Mouse (Mus musculus) embryonic stem cell, embryonic (primary cell): Measurements from ENCODE around the gene Gm14308.
"Not testable (repeated sequence)": the region's sequence is repeated elsewhere in the genome, so short reads cannot be mapped to it uniquely, and the experiment has no call there.

Source experiments
- CTCF ChIA-PET, 4 experiments: fragments of 300-600 bp in 2 of 4; fragments of 350-600 bp in 2 of 4; sonication (Branson Sonifier 250); formaldehyde crosslinking; loops; one replicate each; lab custom pipeline; 2022; ENCODE audit warnings: inconsistent platforms in 2 of 4; lab: Charles Lee
- POLR2A ChIA-PET, 4 experiments: fragments of 300-600 bp in 2 of 4; fragments of 350-600 bp in 2 of 4; sonication (Branson Sonifier 250); formaldehyde crosslinking; loops; one replicate each; lab custom pipeline; 2022; ENCODE audit warnings: antibody characterized with exemption in 4 of 4, inconsistent platforms in 1 of 4; lab: Charles Lee

Gene Gm14308

DNA sequence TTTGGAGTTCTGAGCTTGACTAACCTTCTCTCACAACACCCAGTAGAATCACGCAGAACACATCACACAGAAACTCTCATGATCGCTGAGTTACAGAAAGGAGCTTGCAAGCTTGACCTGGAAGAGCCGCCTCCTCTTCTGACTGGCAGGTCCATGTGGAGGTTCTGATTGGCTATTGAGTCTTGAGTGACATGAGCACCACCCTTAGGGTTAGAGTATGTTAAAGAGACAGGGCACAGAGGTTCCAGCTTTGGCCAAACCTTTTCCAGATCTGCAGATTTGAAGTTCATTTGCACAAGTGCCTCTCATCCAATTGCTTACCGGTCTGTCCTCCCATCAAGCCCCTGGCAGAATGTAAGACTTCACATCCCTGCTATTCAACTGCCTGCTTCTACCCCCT, at the start of gene Gm14308:
TSS of gene Gm14308 (minus strand) at position 101 of the 400 bp plus-strand sequence.
- POLR2A ChIA-PET, CTCF ChIA-PET: not testable (repeated sequence)

DNA sequence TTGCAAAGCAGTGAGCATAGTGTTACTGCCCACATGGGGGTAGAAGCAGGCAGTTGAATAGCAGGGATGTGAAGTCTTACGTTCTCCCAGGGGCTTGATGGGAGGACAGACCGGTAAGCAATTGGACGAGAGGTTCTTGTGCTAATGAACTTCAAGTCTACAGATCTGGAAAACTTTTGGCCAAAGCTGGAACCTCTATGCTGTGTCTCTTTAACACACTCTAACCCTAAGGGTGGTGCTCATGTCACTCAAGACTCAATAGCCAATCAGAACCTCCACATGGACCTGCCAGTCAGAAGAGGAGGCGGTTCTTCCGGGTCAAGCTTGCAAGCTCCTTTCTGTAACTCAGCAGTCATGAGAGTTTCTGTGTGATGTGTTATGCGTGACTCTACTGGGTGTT, 34.1 kb upstream of the Gm14308 start, which contains the start of gene Zfp973:
TSS of gene Zfp973 (plus strand) at position 301 of the 400 bp plus-strand sequence.
- POLR2A ChIA-PET, CTCF ChIA-PET: not testable (repeated sequence)
